10 mouse cellular contexts compared by ENCODE assay signal in the genomic region with DNA sequence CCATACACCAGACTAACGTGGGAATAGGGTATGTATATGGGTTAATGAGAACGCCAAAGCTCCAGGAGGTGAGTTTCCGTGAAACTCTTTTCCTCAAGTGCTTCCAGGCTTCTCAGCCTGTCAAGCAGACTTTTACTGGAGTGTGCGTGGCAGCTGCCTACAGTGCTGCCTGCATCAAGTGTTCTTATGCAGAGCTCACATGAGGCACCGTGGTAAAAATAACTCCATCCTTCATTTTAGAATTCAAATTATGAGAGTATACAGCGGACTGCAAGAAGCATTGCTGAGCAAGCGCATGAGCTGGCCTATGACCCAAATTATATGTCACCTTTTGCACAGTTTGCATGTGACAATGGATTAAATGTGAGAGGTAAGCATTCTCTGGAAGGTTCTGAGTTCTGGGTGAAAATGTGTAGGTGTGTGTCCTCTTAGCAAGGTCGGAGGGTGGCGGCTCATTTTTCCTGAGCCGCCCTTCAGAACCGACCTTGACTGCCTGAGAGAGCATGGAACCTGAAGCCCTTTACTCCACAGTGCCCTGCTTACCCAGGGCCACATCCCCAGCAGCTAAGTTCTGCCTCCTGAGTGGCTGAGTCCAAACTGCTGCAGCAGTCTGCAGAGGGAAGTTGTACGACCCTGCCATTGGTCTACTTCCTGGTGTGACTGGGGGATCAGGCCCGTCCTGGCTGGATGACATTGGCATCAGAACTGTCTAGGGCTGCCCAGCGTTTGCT. TPM values are rescaled to one million over a fixed set of nuclear protein-coding genes. Genes with fewer than 3 reads are reported as not detected.
DNase-seq lines count a peak whose midpoint lies in the region; ATAC-seq and TF ChIP-seq lines count a peak whose summit lies in the region.
"Had no signal": no experiment of that assay in that cellular context is flagged by ENCODE, and none has a peak within 500 bp of the region (broad histone marks: within the 10 kb centered on the region; RNA-seq: fewer than 3 reads in every experiment).

No protein-coding gene starts in this region.

- H3K4me3 ChIP-seq in hindbrain, postnatal 0 days (ENCODE audit: low read length) = no peak overlapping the region
- no peak overlapping the region for H3K4me3 ChIP-seq in hindbrain, embryonic 16.5 days (ENCODE audit: low read length)
- H3K4me3 ChIP-seq in E14TG2a.4 (replicated peaks; ENCODE audit: low read length) = peak overlapping the region; percentile 48
- peak overlapping the region; percentile 18 for H3K4me3 ChIP-seq in heart, embryonic 16.5 days (ENCODE audit: low read length)
- H3K4me3 ChIP-seq: liver, embryonic 12.5 days had no signal

- no peak overlapping the region for H3K4me2 ChIP-seq in hindbrain, postnatal 0 days (ENCODE audit: low read depth, low read length)
- no peak overlapping the region for H3K4me2 ChIP-seq in hindbrain, embryonic 16.5 days (ENCODE audit: low read length)
- peak overlapping the region; percentile 50 for H3K4me2 ChIP-seq in heart, embryonic 16.5 days (ENCODE audit: low read depth, low read length)
- H3K4me2 ChIP-seq: liver, embryonic 12.5 days had no signal

- WGBS in hindbrain, postnatal 0 days = 80% methylated on average over 14 of the region's 14 CpGs
- WGBS in hindbrain, embryonic 16.5 days = 78% methylated on average over 14 of the region's 14 CpGs
- WGBS in heart, embryonic 16.5 days = 40% methylated on average over 14 of the region's 14 CpGs

- no peaks in the 10 kb centered on the region for H3K9me3 ChIP-seq in hindbrain, postnatal 0 days (ENCODE audit: low read length)
- H3K9me3 ChIP-seq in hindbrain, embryonic 16.5 days (ENCODE audit: control insufficient read depth, low read length) = no peaks in the 10 kb centered on the region
- no peaks in the 10 kb centered on the region for H3K9me3 ChIP-seq in E14TG2a.4 (ENCODE audit: low read length)
- H3K9me3 ChIP-seq in heart, embryonic 16.5 days (replicated peaks; ENCODE audit: control insufficient read depth, low read length) = no peaks in the 10 kb centered on the region
- H3K9me3 ChIP-seq: liver, embryonic 12.5 days had no signal

- no peak for ATAC-seq in hindbrain, postnatal 0 days
- ATAC-seq in hindbrain, embryonic 16.5 days = no peak
- ATAC-seq in heart, embryonic 16.5 days (replicated peaks; ENCODE audit: extremely low read depth, insufficient read depth, low FRiP score) = peak; percentile 50; the same call in 1 of the 2 replicates
- ATAC-seq: liver, embryonic 12.5 days had no signal

- DNase-seq in hindbrain, postnatal 0 days (ENCODE audit: low spot score) = no peak
- peak; percentile 38 for DNase-seq in ZHBTc4 (ENCODE audit: low read depth, low spot score)
- DNase-seq in thymus, postnatal 0 days (ENCODE audit: low spot score) = no peak
- DNase-seq in natural killer cell, adult 2 months (ENCODE audit: low spot score in 2 of 2) = no peak
- DNase-seq in thymus, postnatal 14 days = no peak
- DNase-seq: retina, postnatal 1 day had no signal

- H3K36me3 ChIP-seq in hindbrain, postnatal 0 days (ENCODE audit: insufficient read depth, low read length) = peaks cover 4% of the 10 kb centered on the region; the same call in 1 of the 2 replicates
- H3K36me3 ChIP-seq in hindbrain, embryonic 16.5 days (ENCODE audit: control insufficient read depth, insufficient read depth, low read length) = peaks cover 7% of the 10 kb centered on the region
- peaks cover 80% of the 10 kb centered on the region for H3K36me3 ChIP-seq in E14TG2a.4 (ENCODE audit: insufficient read depth, low read length)
- peaks cover 13% of the 10 kb centered on the region for H3K36me3 ChIP-seq in heart, embryonic 16.5 days (ENCODE audit: control insufficient read depth, insufficient read depth)

- H3K9ac ChIP-seq in hindbrain, postnatal 0 days (replicated peaks; ENCODE audit: low read length) = no peak overlapping the region
- no peak overlapping the region for H3K9ac ChIP-seq in hindbrain, embryonic 16.5 days (ENCODE audit: low read depth, low read length)
- H3K9ac ChIP-seq in heart, embryonic 16.5 days (ENCODE audit: low read length) = peak overlapping the region; percentile 74
- H3K9ac ChIP-seq: liver, embryonic 12.5 days had no signal

- no peak for TF ChIP-seq CTCF in hindbrain, postnatal 0 days (IDR thresholded peaks at IDR 0.05; ENCODE audit: low read depth)
- TF ChIP-seq CTCF in E14TG2a.4 (conservative IDR thresholded peaks at IDR 0.05; ENCODE audit: low read length) = no peak

- peaks cover 3% of the 10 kb centered on the region; the same call in 1 of the 2 replicates for H3K4me1 ChIP-seq in hindbrain, postnatal 0 days (ENCODE audit: insufficient read depth, low read length)
- H3K4me1 ChIP-seq in hindbrain, embryonic 16.5 days (ENCODE audit: control insufficient read depth, insufficient read depth, low read depth, low read length) = peaks cover 5% of the 10 kb centered on the region; the same call in 1 of the 2 replicates
- peaks cover 78% of the 10 kb centered on the region for H3K4me1 ChIP-seq in E14TG2a.4 (replicated peaks; ENCODE audit: low read depth, low read length)
- H3K4me1 ChIP-seq in heart, embryonic 16.5 days (ENCODE audit: control insufficient read depth, insufficient read depth, low read length) = peaks cover 59% of the 10 kb centered on the region

- no peaks in the 10 kb centered on the region for H3K27me3 ChIP-seq in hindbrain, postnatal 0 days (ENCODE audit: insufficient read depth, low read length)
- no peaks in the 10 kb centered on the region for H3K27me3 ChIP-seq in hindbrain, embryonic 16.5 days (replicated peaks; ENCODE audit: control insufficient read depth, insufficient read depth, low read length)
- no peaks in the 10 kb centered on the region for H3K27me3 ChIP-seq in E14TG2a.4 (ENCODE audit: insufficient read depth, low read length)
- H3K27me3 ChIP-seq in heart, embryonic 16.5 days (ENCODE audit: control insufficient read depth, insufficient read depth, low read length) = no peaks in the 10 kb centered on the region
- H3K27me3 ChIP-seq: liver, embryonic 12.5 days had no signal

- H3K27ac ChIP-seq in hindbrain, postnatal 0 days = 0 out of 2 replicates have a peak overlapping the region, but pooled peaks have one; percentile 41
- no peak overlapping the region for H3K27ac ChIP-seq in hindbrain, embryonic 16.5 days (ENCODE audit: low read depth, low read length)
- H3K27ac ChIP-seq in heart, embryonic 16.5 days (ENCODE audit: low read length) = peak overlapping the region; percentile 99
- H3K27ac ChIP-seq: liver, embryonic 12.5 days had no signal

RNA-seq across cellular contexts. Expression of a gene that starts 34.4 kb away (rescaled TPM):
- total RNA-seq in hindbrain, postnatal 0 days (2014; rRNA removed) = 5.1 and 8.3 TPM in 2 replicates
- polyA plus RNA-seq in hindbrain, postnatal 0 days (2015; fragmentation: Nextera tagmentation; extraction: Ambion mirVana) = 14.0 and 15.0 TPM in 2 replicates
- 17.7 and 20.1 TPM in 2 replicates for polyA plus RNA-seq in hindbrain, embryonic 16.5 days (2015; fragmentation: Nextera tagmentation; extraction: Ambion mirVana)
- polyA plus RNA-seq in heart, embryonic 16.5 days (2015; fragmentation: Nextera tagmentation; extraction: Ambion mirVana) = 8.1 and 11.0 TPM in 2 replicates
- 11.5 and 12.3 TPM in 2 replicates for polyA plus RNA-seq in thymus, postnatal 0 days (2015; fragmentation: Nextera tagmentation; extraction: Ambion mirVana)

RNA-seq across cellular contexts. Expression of a gene that starts 34.5 kb away (rescaled TPM):
- 90.5 and 111 TPM in 2 replicates for total RNA-seq in hindbrain, postnatal 0 days (2014; rRNA removed)
- 344 and 353 TPM in 2 replicates for polyA plus RNA-seq in hindbrain, postnatal 0 days (2015; fragmentation: Nextera tagmentation; extraction: Ambion mirVana)
- polyA plus RNA-seq in hindbrain, embryonic 16.5 days (2015; fragmentation: Nextera tagmentation; extraction: Ambion mirVana) = 314 and 353 TPM in 2 replicates
- 198 and 200 TPM in 2 replicates for polyA plus RNA-seq in heart, embryonic 16.5 days (2015; fragmentation: Nextera tagmentation; extraction: Ambion mirVana)
- polyA plus RNA-seq in thymus, postnatal 0 days (2015; fragmentation: Nextera tagmentation; extraction: Ambion mirVana) = 198 and 215 TPM in 2 replicates

RNA-seq across cellular contexts. Expression of a gene that starts 35.5 kb away (rescaled TPM):
- total RNA-seq in hindbrain, postnatal 0 days (2014; rRNA removed) = 15.8 and 18.7 TPM in 2 replicates
- polyA plus RNA-seq in hindbrain, postnatal 0 days (2015; fragmentation: Nextera tagmentation; extraction: Ambion mirVana) = 6.9 and 7.2 TPM in 2 replicates
- 6.5 and 8.1 TPM in 2 replicates for polyA plus RNA-seq in hindbrain, embryonic 16.5 days (2015; fragmentation: Nextera tagmentation; extraction: Ambion mirVana)
- polyA plus RNA-seq in heart, embryonic 16.5 days (2015; fragmentation: Nextera tagmentation; extraction: Ambion mirVana) = 15.0 and 15.5 TPM in 2 replicates
- polyA plus RNA-seq in thymus, postnatal 0 days (2015; fragmentation: Nextera tagmentation; extraction: Ambion mirVana) = 23.8 and 34.3 TPM in 2 replicates

RNA-seq across cellular contexts. Expression of a gene that starts 52.0 kb away (rescaled TPM):
- total RNA-seq in hindbrain, postnatal 0 days (2014; rRNA removed) = 19.5 and 49.9 TPM in 2 replicates
- polyA plus RNA-seq in hindbrain, postnatal 0 days (2015; fragmentation: Nextera tagmentation; extraction: Ambion mirVana) = 43.0 and 44.3 TPM in 2 replicates
- polyA plus RNA-seq in hindbrain, embryonic 16.5 days (2015; fragmentation: Nextera tagmentation; extraction: Ambion mirVana) = 35.3 and 40.9 TPM in 2 replicates
- 51.3 and 68.6 TPM in 2 replicates for polyA plus RNA-seq in heart, embryonic 16.5 days (2015; fragmentation: Nextera tagmentation; extraction: Ambion mirVana)
- polyA plus RNA-seq in thymus, postnatal 0 days (2015; fragmentation: Nextera tagmentation; extraction: Ambion mirVana) = 91.2 and 93.3 TPM in 2 replicates

RNA-seq across cellular contexts. Expression of a gene that starts 52.5 kb away (rescaled TPM):
- total RNA-seq in hindbrain, postnatal 0 days (2014; rRNA removed) = 107 and 121 TPM in 2 replicates
- 138 and 140 TPM in 2 replicates for polyA plus RNA-seq in hindbrain, postnatal 0 days (2015; fragmentation: Nextera tagmentation; extraction: Ambion mirVana)
- 132 and 140 TPM in 2 replicates for polyA plus RNA-seq in hindbrain, embryonic 16.5 days (2015; fragmentation: Nextera tagmentation; extraction: Ambion mirVana)
- polyA plus RNA-seq in heart, embryonic 16.5 days (2015; fragmentation: Nextera tagmentation; extraction: Ambion mirVana) = 50.7 and 51.7 TPM in 2 replicates
- polyA plus RNA-seq in thymus, postnatal 0 days (2015; fragmentation: Nextera tagmentation; extraction: Ambion mirVana) = 91.0 and 92.1 TPM in 2 replicates

Comparison
In these comparisons a context has a peak if more than half of its experiments do, and no peak if none do; other contexts are left out.
1. H3K4me3 ChIP-seq: peak in E14TG2a.4 (single experiment) and heart, embryonic 16.5 days (single experiment); none in hindbrain, postnatal 0 days (single experiment) and hindbrain, embryonic 16.5 days (single experiment).